Mouse (Mus musculus) Patski (cell line): Measurements from ENCODE around the gene Vmn1r215. TPM values are rescaled to one million over a fixed set of nuclear protein-coding genes. Genes with fewer than 3 reads are reported as not detected.
A peak's percentile ranks its signal among the peaks of the same experiment; 100 is the strongest.
"Not testable (repeated sequence)": the region's sequence is repeated elsewhere in the genome, so short reads cannot be mapped to it uniquely, and the experiment has no call there.

ENCODE experiments used
- ATAC-seq: fragments of 100-300 bp; one replicate; pipeline ENCODE4 v1.8.0; 2021
- CTCF ChIA-PET: fragments of 350-600 bp; sonication (Branson Sonifier 250); formaldehyde crosslinking; loops from one replicate; lab custom pipeline; 2022; ENCODE audit warnings: inconsistent platforms; lab: Charles Lee
- POLR2A ChIA-PET: fragments of 350-600 bp; sonication (Branson Sonifier 250); formaldehyde crosslinking; loops from one replicate; lab custom pipeline; 2022; ENCODE audit warnings: antibody characterized with exemption, inconsistent platforms; lab: Charles Lee
- DNase-seq: peaks from one replicate; pipeline ENCODE4 v3.0.0-alpha.2; 2011; ENCODE audit warnings: low read depth, low spot score
- H3K27me3 ChIP-seq: fragments of 371-371 bp; one replicate; pipeline ENCODE4 v1.5.1; 2021
- CTCF ChIP-seq: fragments of 100-300 bp; IDR thresholded peaks from one replicate; pipeline ENCODE4 v1.5.1; 2021
- in situ Hi-C: fragments of 300-500 bp; cut with MboI; formaldehyde crosslinking; loops from 3 replicates; pipeline ENCODE4 v1.11.1; 2018; ENCODE audit warnings: low pct_unique_long_range_greater_than_20kb, mixed read lengths
- polyA plus RNA-seq: library from polyadenylated mRNA; unstranded; gene quantifications from one replicate; pipeline ENCODE4 v1.2.3, GENCODE M21; 2021

Vmn1r215 gene
- polyA plus RNA-seq = not detected

DNA sequence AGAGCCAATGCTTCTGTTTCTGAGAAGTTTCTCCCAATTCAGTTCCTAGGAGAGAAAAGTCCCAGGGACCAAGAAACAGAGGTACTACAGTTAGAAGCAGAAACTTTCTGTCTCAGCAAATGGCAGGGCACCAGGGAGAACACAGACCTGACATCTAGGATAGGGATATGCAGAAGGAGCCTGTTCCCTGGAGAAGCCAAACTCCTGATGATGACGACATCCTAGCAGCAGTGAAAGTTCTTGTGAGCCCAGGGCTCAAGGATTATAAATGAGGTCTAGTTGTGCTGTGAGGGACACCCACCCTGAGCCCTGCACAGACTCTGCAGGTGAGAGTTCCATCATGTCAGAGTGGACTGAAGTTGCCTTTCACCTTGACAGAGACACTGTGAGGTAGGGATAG, at the start of gene Vmn1r215:
Gene Vmn1r215 (plus strand): TSS at position 301 of the 400 bp plus-strand sequence.
- ATAC-seq (no peak), DNase-seq (no peak)
- H3K27me3 ChIP-seq = no peaks in the 10 kb centered on the region
- POLR2A ChIA-PET = no interaction called here
- CTCF ChIA-PET = no interaction called here
- TF ChIP-seq CTCF = no peak
- in situ Hi-C loops = no loop called here

DNA sequence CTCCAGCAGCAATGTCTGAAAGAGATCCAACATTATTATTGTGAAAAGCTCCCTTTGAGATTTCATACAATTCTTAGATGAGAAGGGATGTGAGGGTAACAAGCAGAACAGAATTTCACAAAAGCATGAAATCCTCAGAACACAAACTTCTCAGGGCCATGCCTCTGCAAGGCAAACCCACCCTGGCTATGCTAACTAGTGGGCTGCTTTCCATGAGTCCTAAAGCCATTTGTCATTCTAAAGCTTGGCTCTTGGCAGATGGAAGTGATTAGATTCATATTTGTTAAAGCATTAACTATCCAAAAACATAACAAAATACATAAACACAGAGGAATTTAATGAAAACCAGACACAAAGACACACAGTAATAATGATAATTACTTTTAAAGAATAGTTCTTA, 49.7 kb upstream of the Vmn1r215 start:
- TF ChIP-seq CTCF = no peak
- H3K27me3 ChIP-seq = no peaks in the 10 kb centered on the region
- CTCF ChIA-PET = no interaction called here
- POLR2A ChIA-PET = no interaction called here
- in situ Hi-C loops = no loop called here
- no peak for DNase-seq
- ATAC-seq = no peak

GRCm38 (mm10) chr13:23024812-23025211, 43.0 kb upstream of the Vmn1r215 start:
- no peak for TF ChIP-seq CTCF
- DNase-seq (no peak), ATAC-seq (no peak)
- H3K27me3 ChIP-seq = no peaks in the 10 kb centered on the region
- POLR2A ChIA-PET = no interaction called here
- in situ Hi-C loops = no loop called here
- CTCF ChIA-PET = interaction anchor here (1.4 kb wide), 1 partner anchor 15 kb away, joined by 3 read pairs; no protein-coding TSS in a partner anchor

DNA sequence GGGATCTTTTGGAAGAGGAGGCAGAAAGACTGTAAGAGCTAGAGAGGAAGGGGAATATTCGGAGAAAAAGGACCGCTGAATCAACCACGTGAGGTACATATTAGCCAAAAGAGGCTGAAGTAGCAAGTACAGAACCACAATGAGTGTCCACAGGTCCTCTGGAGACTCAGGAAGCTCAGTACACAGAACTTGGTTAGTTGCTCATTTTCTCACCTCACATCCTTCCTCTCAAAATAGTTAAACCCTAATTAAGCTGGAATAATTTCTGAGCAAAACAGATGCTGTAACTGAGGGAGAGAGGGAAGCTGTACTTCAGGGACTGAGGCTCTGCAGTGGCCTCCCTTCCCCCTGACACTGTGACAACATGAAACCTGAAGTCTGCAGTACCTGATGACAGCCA, 37.7 kb upstream of the Vmn1r215 start, which contains the start of gene Vmn1r214:
Gene Vmn1r214 (plus strand): TSS at position 301 of the 400 bp plus-strand sequence.
- POLR2A ChIA-PET = no interaction called here
- no peaks in the 10 kb centered on the region for H3K27me3 ChIP-seq
- in situ Hi-C loops = no loop called here
- ATAC-seq = no peak
- CTCF ChIA-PET = no interaction called here
- no peak for DNase-seq
- TF ChIP-seq CTCF = no peak

DNA sequence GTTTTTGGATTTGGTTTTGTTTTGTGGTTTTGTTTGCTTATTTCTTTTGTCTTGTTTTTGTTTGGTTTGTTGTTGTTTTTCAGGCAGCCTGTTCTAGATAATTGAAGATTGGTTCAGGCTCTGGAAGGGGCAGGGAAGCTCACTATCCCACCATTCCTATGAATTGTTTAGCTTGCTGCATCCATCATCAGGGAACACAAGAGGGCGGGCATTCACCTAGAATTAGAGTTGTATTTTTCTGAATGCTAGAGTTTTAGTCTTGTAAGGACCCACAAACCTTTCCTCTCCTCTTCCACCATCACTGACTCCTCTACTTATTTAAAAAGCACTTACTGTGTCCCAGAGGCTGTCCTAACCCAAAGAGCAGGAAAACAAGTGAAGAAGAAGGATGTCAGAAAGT, 10.0 kb upstream of the Vmn1r215 start:
- ChIA-PET POLR2A (no interaction called here), CTCF (no interaction called here)
- TF ChIP-seq CTCF = peak; percentile 44
- in situ Hi-C loops = loop anchor here (10.0 kb wide), 1 partner anchor 347 kb away; no protein-coding TSS in a partner anchor
- DNase-seq (no peak), ATAC-seq (no peak)
- H3K27me3 ChIP-seq = peaks cover 16% of the 10 kb centered on the region

DNA sequence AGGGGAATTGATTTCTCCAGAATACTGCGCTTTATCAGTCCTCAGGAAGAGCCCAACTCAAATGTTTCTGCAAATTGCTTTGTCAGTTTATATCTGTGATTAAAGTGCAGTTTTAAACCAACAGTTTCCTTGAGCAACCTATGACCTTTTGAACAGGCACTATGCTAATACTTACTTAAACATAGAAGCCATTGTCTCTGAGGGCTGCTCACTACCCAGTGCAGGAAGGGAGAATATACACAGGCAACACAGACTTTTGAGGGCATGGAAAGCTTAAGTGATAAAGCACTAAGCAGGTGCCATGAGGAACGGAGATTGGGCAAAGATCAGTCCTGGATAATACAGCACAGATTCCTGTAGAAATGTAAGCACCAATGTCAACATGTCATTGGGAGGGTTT, 1.5 kb downstream of the Vmn1r215 start:
- CTCF ChIA-PET = no interaction called here
- ATAC-seq (no peak), DNase-seq (no peak)
- POLR2A ChIA-PET = no interaction called here
- no peak for TF ChIP-seq CTCF
- no peaks in the 10 kb centered on the region for H3K27me3 ChIP-seq
- in situ Hi-C loops = no loop called here

GRCm38 (mm10) chr13:23094386-23094785, 26.6 kb downstream of the Vmn1r215 start:
- DNase-seq = no peak
- no peaks in the 10 kb centered on the region for H3K27me3 ChIP-seq
- in situ Hi-C loops = no loop called here
- POLR2A ChIA-PET = no interaction called here
- ATAC-seq = no peak
- CTCF ChIA-PET = no interaction called here
- TF ChIP-seq CTCF = no peak

- H3K27me3 ChIP-seq, in situ Hi-C loops, ATAC-seq, CTCF ChIA-PET, POLR2A ChIA-PET, DNase-seq: not testable (repeated sequence)
These were observed 50.3 kb downstream of the Vmn1r215 start, which contains the start of gene Vmn1r217 for GRCm38 (mm10) chr13:23118126-23118525. TSS of gene Vmn1r217 (minus strand) at chr13:23118226.

DNA sequence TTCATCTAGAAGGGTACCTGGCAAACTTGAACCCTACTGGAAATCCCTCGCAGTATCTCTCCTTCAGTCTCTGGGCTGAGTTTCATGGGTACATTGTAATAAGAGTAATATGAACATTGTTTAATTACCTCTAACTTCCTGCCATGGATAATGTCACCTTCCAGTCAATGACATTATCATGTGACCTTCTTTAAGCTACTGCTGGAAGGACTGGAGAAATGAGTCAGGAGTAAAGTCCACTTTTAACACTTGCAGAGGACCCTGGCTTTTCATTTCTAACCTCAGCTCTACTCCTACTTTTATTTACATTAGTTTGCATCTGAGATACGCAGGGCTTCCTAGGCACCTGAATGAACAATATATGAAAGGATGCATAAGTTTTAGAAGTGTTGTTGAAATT, 52.8 kb downstream of the Vmn1r215 start:
- CTCF ChIA-PET = interaction anchor here (1.2 kb wide), 1 partner anchor 13 kb away, joined by 3 read pairs; the partner anchor contains the start of gene Vmn1r218
- POLR2A ChIA-PET = no interaction called here
- in situ Hi-C loops = no loop called here

More for the DNA sequence above, 52.8 kb downstream of the Vmn1r215 start:
- DNase-seq (no peak), ATAC-seq (no peak)
- H3K27me3 ChIP-seq = no peaks in the 10 kb centered on the region
- TF ChIP-seq CTCF = no peak

Other genes with a start within 250 kb of the Vmn1r215 start
- not detected for gene Vmn1r210, start 236.7 kb upstream of the Vmn1r215 start, polyA plus RNA-seq
- not detected for gene Vmn1r211, start 210.5 kb upstream of the Vmn1r215 start, polyA plus RNA-seq
- not detected for gene Vmn1r212, start 183.8 kb upstream of the Vmn1r215 start, polyA plus RNA-seq
- gene Vmn1r213, start 60.4 kb upstream of the Vmn1r215 start, polyA plus RNA-seq = not detected
- not detected for gene Vmn1r214, start 37.6 kb upstream of the Vmn1r215 start, polyA plus RNA-seq
- not detected for gene Vmn1r217, start 50.2 kb downstream of the Vmn1r215 start, polyA plus RNA-seq
- not detected for gene Vmn1r218, start 65.1 kb downstream of the Vmn1r215 start, polyA plus RNA-seq
- gene Vmn1r219, start 91.3 kb downstream of the Vmn1r215 start, polyA plus RNA-seq = not detected
- 0.03 TPM for gene Vmn1r220, start 120.0 kb downstream of the Vmn1r215 start, polyA plus RNA-seq
- not detected for gene Vmn1r221, start 146.1 kb downstream of the Vmn1r215 start, polyA plus RNA-seq
- not detected for gene Vmn1r222, start 167.9 kb downstream of the Vmn1r215 start, polyA plus RNA-seq
- gene Vmn1r223, start 179.1 kb downstream of the Vmn1r215 start, polyA plus RNA-seq = not detected